In the genomic region with DNA sequence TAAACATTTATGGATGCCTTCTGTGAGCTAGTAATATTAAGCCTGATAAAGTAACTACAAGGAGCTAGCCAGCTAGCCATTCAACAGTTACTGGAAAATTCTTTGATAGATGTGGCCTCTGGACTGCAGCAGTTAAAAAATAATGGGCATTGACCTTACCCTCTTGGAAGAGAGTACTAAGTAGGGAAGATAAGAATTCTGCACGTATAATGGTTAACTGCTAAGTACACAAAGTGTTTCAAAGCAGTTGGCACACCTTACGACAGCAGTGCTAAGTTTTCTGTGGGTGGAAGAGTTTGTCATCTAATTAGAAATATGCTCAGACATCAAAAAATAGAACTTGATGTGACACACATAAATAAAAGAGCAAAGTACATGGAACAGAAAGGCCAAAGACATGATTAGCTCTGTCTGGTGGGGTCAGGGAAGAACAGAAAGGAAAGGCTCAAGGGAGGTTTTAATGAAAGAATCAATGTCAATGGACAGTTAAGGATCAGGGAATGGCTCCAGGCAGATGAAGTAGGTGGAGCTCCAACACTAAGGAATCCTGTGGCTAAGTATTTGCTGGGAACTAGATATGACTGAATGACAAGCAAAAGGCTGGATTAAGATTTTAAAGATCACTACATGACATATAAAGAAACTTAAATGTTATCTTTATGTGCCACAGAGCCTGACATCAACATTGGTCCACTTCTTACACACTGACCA, we compare ENCODE assay signal across 17 mouse cellular contexts.
DNase-seq lines count a peak whose midpoint lies in the region; ATAC-seq lines count a peak whose summit lies in the region.
"Had no signal": no experiment of that assay in that cellular context is flagged by ENCODE, and none has a peak within 500 bp of the region (broad histone marks: within the 10 kb centered on the region; RNA-seq: fewer than 3 reads in every experiment).

No protein-coding gene starts in this region.

- ATAC-seq in intestine, embryonic 14.5 days (replicated peaks; ENCODE audit: low FRiP score, low TSS enrichment, low read depth), result peak; percentile 81
- 0 out of 2 replicates have a peak, but pooled peaks have one; percentile 53 for ATAC-seq in stomach, embryonic 14.5 days (ENCODE audit: insufficient number of reproducible peaks, insufficient read depth, low FRiP score, low read depth)
- no peak for ATAC-seq in heart, embryonic 12.5 days (ENCODE audit: insufficient number of reproducible peaks, low FRiP score)
- ATAC-seq: midbrain, embryonic 16.5 days had no signal

- 55% methylated on average over 2 of the region's 2 CpGs for WGBS in intestine, embryonic 14.5 days
- WGBS in stomach, embryonic 14.5 days, result 33% methylated on average over 2 of the region's 2 CpGs
- WGBS in heart, embryonic 12.5 days, result 55% methylated on average over 2 of the region's 2 CpGs

- no peaks in the 10 kb centered on the region for H3K27me3 ChIP-seq in intestine, embryonic 14.5 days (replicated peaks; ENCODE audit: control insufficient read depth, insufficient read depth, low read length)
- H3K27me3 ChIP-seq in stomach, embryonic 14.5 days (ENCODE audit: control insufficient read depth, insufficient read depth, low read length), result no peaks in the 10 kb centered on the region
- no peaks in the 10 kb centered on the region for H3K27me3 ChIP-seq in heart, embryonic 12.5 days (replicated peaks)
- H3K27me3 ChIP-seq: liver, embryonic 13.5 days; neural tube, embryonic 15.5 days had no signal

- DNase-seq in kidney, postnatal 14 days, result peak; percentile 9
- DNase-seq in kidney, postnatal 4 days, result no peak
- peak; percentile 24 for DNase-seq in brain, adult 2 months (ENCODE audit: low read depth, low spot score)
- no peak for DNase-seq in intestine, embryonic 14.5 days (ENCODE audit: low spot score)
- no peak for DNase-seq in cerebellum, adult 8-10 months
- DNase-seq: adrenal gland, adult 8-10 months; cerebellum, postnatal 25 days; embryo, embryonic 11 days; forebrain, postnatal 0 days; gastrocnemius, postnatal 36 days; liver, embryonic 13.5 days; lung, postnatal 4 days; spleen, adult 18-20 months had no signal

- no peaks in the 10 kb centered on the region for H3K9me3 ChIP-seq in intestine, embryonic 14.5 days (ENCODE audit: control insufficient read depth, low read length)
- H3K9me3 ChIP-seq in stomach, embryonic 14.5 days (ENCODE audit: control insufficient read depth, low read depth, low read length), result no peaks in the 10 kb centered on the region
- H3K9me3 ChIP-seq in heart, embryonic 12.5 days (replicated peaks), result no peaks in the 10 kb centered on the region
- H3K9me3 ChIP-seq: liver, embryonic 13.5 days; neural tube, embryonic 15.5 days had no signal

- no peak overlapping the region for H3K9ac ChIP-seq in intestine, embryonic 14.5 days (ENCODE audit: low read length)
- H3K9ac ChIP-seq in stomach, embryonic 14.5 days (replicated peaks; ENCODE audit: low read depth, low read length), result no peak overlapping the region
- no peak overlapping the region for H3K9ac ChIP-seq in heart, embryonic 12.5 days
- H3K9ac ChIP-seq: forebrain, postnatal 0 days; liver, embryonic 13.5 days; neural tube, embryonic 15.5 days had no signal

- H3K4me2 ChIP-seq in intestine, embryonic 14.5 days (ENCODE audit: low read length), result no peak overlapping the region
- no peak overlapping the region for H3K4me2 ChIP-seq in stomach, embryonic 14.5 days (replicated peaks; ENCODE audit: low read depth, low read length)
- no peak overlapping the region for H3K4me2 ChIP-seq in heart, embryonic 12.5 days
- H3K4me2 ChIP-seq: liver, embryonic 13.5 days; neural tube, embryonic 15.5 days had no signal

- H3K27ac ChIP-seq in intestine, embryonic 14.5 days (ENCODE audit: low read depth), result no peak overlapping the region; the same call in 1 of the 2 replicates
- H3K27ac ChIP-seq in stomach, embryonic 14.5 days (ENCODE audit: low read length), result no peak overlapping the region
- no peak overlapping the region for H3K27ac ChIP-seq in heart, embryonic 12.5 days (ENCODE audit: poor library complexity, severe bottlenecking)
- H3K27ac ChIP-seq: liver, embryonic 13.5 days had no signal

- H3K4me3 ChIP-seq in intestine, embryonic 14.5 days (ENCODE audit: low read depth, low read length), result no peak overlapping the region
- no peak overlapping the region for H3K4me3 ChIP-seq in stomach, embryonic 14.5 days (ENCODE audit: low read depth, low read length)
- H3K4me3 ChIP-seq in heart, embryonic 12.5 days, result no peak overlapping the region
- H3K4me3 ChIP-seq: liver, embryonic 13.5 days; neural tube, embryonic 15.5 days had no signal

- H3K36me3 ChIP-seq in intestine, embryonic 14.5 days (ENCODE audit: control insufficient read depth, insufficient read depth, low read length), result no peaks in the 10 kb centered on the region
- H3K36me3 ChIP-seq in stomach, embryonic 14.5 days (ENCODE audit: control insufficient read depth, insufficient read depth, low read length), result no peaks in the 10 kb centered on the region
- no peaks in the 10 kb centered on the region for H3K36me3 ChIP-seq in heart, embryonic 12.5 days
- H3K36me3 ChIP-seq: liver, embryonic 13.5 days; neural tube, embryonic 15.5 days had no signal

- 0 out of 2 replicates have a peak, but pooled peaks cover 4% of the 10 kb centered on the region for H3K4me1 ChIP-seq in intestine, embryonic 14.5 days (replicated peaks; ENCODE audit: control insufficient read depth, insufficient read depth, low read length)
- no peaks in the 10 kb centered on the region for H3K4me1 ChIP-seq in stomach, embryonic 14.5 days (ENCODE audit: control insufficient read depth, insufficient read depth, low read length)
- H3K4me1 ChIP-seq in heart, embryonic 12.5 days (replicated peaks), result no peaks in the 10 kb centered on the region
- H3K4me1 ChIP-seq: liver, embryonic 13.5 days had no signal

Comparison
In these comparisons a context has a peak if more than half of its experiments do, and no peak if none do; other contexts are left out.
1. DNase-seq: peak in kidney, postnatal 14 days (single experiment) and brain, adult 2 months (single experiment); none in kidney, postnatal 4 days (0 of 2), intestine, embryonic 14.5 days (single experiment) and cerebellum, adult 8-10 months (single experiment).